Mouse (Mus musculus) heart, embryonic 14.5 days (tissue): ENCODE results near the gene Txlna. TPM values are rescaled to one million over a fixed set of nuclear protein-coding genes. Genes with fewer than 3 reads are reported as not detected.

Experiments
- ATAC-seq: fragments of 200-750 bp; cut with Nextera tagmentation; 2 replicates; pipeline ENCODE4 v1.8.0; 2017; ENCODE audit warnings: low read depth, moderate TSS enrichment; ENCODE audit not compliant: insufficient number of reproducible peaks, insufficient read depth, low FRiP score
- H3K27ac ChIP-seq, 2 experiments: fragments of 200-500 bp in 1 of 2; fragments of 300-500 bp in 1 of 2; sonication (generic) in 1 of 2; replicated peaks in 1 of 2; 2 replicates each; pipeline ENCODE4 v1.5.1; 2012 to 2014; ENCODE audit warnings: low read depth in 2 of 2, low read length in 2 of 2, control low read depth in 1 of 2, mild to moderate bottlenecking in 1 of 2, mixed read lengths in 1 of 2; ENCODE audit not compliant: control insufficient read depth in 1 of 2, insufficient read depth in 1 of 2
- H3K27me3 ChIP-seq: fragments of 300-500 bp; sonication (generic); 2 replicates; pipeline ENCODE4 v1.6.1; 2014; ENCODE audit warnings: mild to moderate bottlenecking, low read length, control low read depth; ENCODE audit not compliant: control insufficient read depth, insufficient read depth
- H3K36me3 ChIP-seq: fragments of 300-500 bp; sonication (generic); 2 replicates; pipeline ENCODE4 v1.6.1; 2014; ENCODE audit warnings: mild to moderate bottlenecking, control low read depth, low read length, mixed read lengths; ENCODE audit not compliant: control insufficient read depth, insufficient read depth
- H3K4me1 ChIP-seq, 2 experiments: fragments of 200-500 bp in 1 of 2; fragments of 300-500 bp in 1 of 2; sonication (generic) in 1 of 2; 2 replicates each; pipeline ENCODE4 v1.6.1; 2012 to 2014; ENCODE audit warnings: low read length in 2 of 2, control low read depth in 1 of 2, mixed read lengths in 1 of 2; ENCODE audit not compliant: control insufficient read depth in 2 of 2, insufficient read depth in 2 of 2
- H3K4me2 ChIP-seq: fragments of 300-500 bp; sonication (generic); 2 replicates; pipeline ENCODE4 v1.6.1; 2014; ENCODE audit warnings: mild to moderate bottlenecking, low read length
- H3K4me3 ChIP-seq, 2 experiments: fragments of 200-500 bp in 1 of 2; fragments of 300-500 bp in 1 of 2; sonication (generic) in 1 of 2; 2 replicates each; pipeline ENCODE4 v1.5.1; 2012 to 2014; ENCODE audit warnings: low read length in 2 of 2, mild to moderate bottlenecking in 2 of 2, control low read depth in 1 of 2, low read depth in 1 of 2, moderate library complexity in 1 of 2; ENCODE audit not compliant: control insufficient read depth in 1 of 2, insufficient read depth in 1 of 2
- H3K9ac ChIP-seq: fragments of 300-500 bp; sonication (generic); 2 replicates; pipeline ENCODE4 v1.6.1; 2014; ENCODE audit warnings: mild to moderate bottlenecking, low read length
- H3K9me3 ChIP-seq: fragments of 300-500 bp; sonication (generic); 2 replicates; pipeline ENCODE4 v1.6.1; 2016; ENCODE audit warnings: low read length, control low read depth; ENCODE audit not compliant: control insufficient read depth
- WGBS: fragments of 180-500 bp; shearing (Covaris S2); extraction: QIAGEN DNeasy Blood & Tissue Kit; methylation state at CpG from one replicate; pipeline ENCODE4 v1.1.7; 2014; 5-methylcytosine and 5-hydroxymethylcytosine counted together
- polyA plus RNA-seq: library from polyadenylated mRNA; unstranded; fragments of >200 nt; fragmentation: Nextera tagmentation; extraction: Ambion mirVana; gene quantifications from 2 replicates; pipeline ENCODE4 v1.2.1, GENCODE M21; 2014

Txlna gene
- polyA plus RNA-seq, 1 experiment from 2014 or later = 51.5 TPM

DNA sequence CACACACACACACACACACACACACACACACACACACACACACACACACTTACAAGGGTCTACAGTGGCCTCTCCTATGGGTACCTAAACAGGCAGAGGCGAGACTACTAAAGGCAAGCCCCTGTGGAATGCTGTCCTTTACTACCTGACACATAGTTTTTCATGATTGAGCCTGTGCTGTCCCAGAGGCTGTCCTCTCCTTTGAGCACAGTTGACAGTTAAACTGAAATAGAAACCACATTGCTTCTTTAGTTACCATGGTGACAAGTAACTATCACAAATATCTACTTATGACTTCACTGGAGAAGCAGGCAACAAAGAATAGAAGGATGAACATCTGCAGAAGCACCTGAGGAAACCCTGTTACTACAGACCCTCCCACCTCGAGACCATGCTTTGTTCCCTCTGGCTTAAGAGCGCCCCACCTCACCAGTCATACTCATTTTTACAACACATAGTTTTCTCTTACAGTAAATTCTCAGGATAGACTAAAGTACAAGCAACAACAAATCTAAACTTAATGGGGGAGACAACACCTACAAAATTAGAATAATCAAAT, 21.5 kb upstream of the Txlna start:
- no peak overlapping the region for H3K4me3 ChIP-seq
- H3K9me3 ChIP-seq = no peaks in the 10 kb centered on the region
- no peak overlapping the region for H3K4me2 ChIP-seq
- no peak overlapping the region for H3K27ac ChIP-seq
- no peaks in the 10 kb centered on the region for H3K4me1 ChIP-seq
- ATAC-seq = no peak
- H3K9ac ChIP-seq = no peak overlapping the region
- WGBS = 87% methylated on average over 3 of the region's 3 CpGs
- peaks cover 74% of the 10 kb centered on the region for H3K36me3 ChIP-seq
- H3K27me3 ChIP-seq = no peaks in the 10 kb centered on the region

DNA sequence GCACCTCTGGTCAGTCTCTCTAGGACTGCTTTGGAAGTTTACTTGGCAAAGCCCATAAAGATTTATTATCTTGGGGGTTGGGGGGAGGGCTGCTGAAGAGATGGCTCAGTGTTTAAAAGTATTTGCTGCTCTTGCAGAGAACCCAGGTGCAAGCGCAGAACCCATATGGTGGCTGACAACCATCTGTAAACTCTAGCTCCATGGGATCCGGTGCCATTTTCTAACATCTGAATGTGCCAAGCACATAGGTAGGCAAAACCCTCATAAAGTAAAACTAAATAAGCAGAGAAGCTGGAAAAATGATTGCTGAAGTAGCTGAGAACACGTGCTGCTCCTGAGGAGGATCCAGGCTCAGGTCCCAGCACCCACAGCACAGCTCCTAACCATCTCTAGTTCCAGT, 20.7 kb upstream of the Txlna start:
- peaks cover 74% of the 10 kb centered on the region for H3K36me3 ChIP-seq

DNA sequence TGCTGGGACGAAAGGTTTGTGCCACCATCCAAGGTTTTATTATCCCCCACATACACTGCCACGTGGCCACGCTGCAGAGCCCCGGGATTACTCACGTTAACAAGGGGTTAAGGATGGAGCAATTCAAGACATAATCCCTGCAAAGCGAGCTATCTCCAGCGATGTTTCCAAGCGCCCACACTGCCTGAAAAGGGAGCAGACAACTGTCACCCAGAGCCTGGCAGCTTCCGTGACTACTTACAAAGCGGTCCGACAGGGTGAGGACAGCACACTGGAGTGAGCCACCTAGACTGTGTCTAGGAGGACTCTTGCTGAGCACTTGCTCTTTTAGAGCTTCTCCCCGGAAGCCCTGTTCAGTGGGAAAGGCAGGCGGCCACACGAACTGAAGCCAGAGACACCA, 13.9 kb upstream of the Txlna start:
- H3K4me3 ChIP-seq = no peak overlapping the region
- no peaks in the 10 kb centered on the region for H3K9me3 ChIP-seq
- WGBS = 92% methylated on average over 14 of the region's 14 CpGs
- ATAC-seq = no peak
- H3K27ac ChIP-seq = no peak overlapping the region
- H3K4me1 ChIP-seq = no peaks in the 10 kb centered on the region
- H3K4me2 ChIP-seq = no peak overlapping the region
- no peaks in the 10 kb centered on the region for H3K27me3 ChIP-seq
- H3K9ac ChIP-seq = no peak overlapping the region
- peaks cover 97% of the 10 kb centered on the region for H3K36me3 ChIP-seq

More for the DNA sequence above, 20.7 kb upstream of the Txlna start:
- 90% methylated on average over 3 of the region's 3 CpGs for WGBS
- Histone ChIP-seq H3K4me1 (no peaks in the 10 kb centered on the region), H3K9ac (no peak overlapping the region), H3K4me3 (no peak overlapping the region), H3K27ac (no peak overlapping the region), H3K9me3 (no peaks in the 10 kb centered on the region), H3K27me3 (no peaks in the 10 kb centered on the region), H3K4me2 (no peak overlapping the region)
- ATAC-seq = no peak

DNA sequence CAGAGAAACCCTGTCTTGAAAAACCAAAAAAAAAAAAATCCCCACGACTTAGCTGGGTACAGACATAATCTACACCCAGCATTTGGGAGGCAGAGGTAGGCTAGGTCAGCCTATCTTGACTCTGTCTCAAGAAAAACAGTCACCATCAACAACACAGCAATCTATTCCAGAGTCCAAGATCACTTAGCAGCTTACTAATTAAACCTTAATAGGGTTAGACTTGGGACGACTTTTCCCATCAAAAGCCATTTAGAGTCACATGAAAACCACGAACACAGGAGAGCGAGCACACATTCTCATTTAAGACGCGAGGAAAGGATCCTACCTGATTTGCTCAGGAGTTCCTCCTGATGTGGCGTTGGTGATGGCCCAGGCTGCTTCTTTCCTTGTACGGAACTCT, 9.5 kb upstream of the Txlna start:
- Histone ChIP-seq H3K27me3 (no peaks in the 10 kb centered on the region), H3K4me2 (no peak overlapping the region), H3K9ac (no peak overlapping the region), H3K9me3 (no peaks in the 10 kb centered on the region), H3K36me3 (peaks cover 97% of the 10 kb centered on the region), H3K4me3 (no peak overlapping the region), H3K4me1 (no peaks in the 10 kb centered on the region), H3K27ac (no peak overlapping the region)
- no peak for ATAC-seq
- WGBS = 93% methylated on average over 8 of the region's 8 CpGs

GRCm38 (mm10) chr4:129648656-129649055, 7.8 kb upstream of the Txlna start:
- WGBS = 74% methylated on average over 1 of the region's 1 CpGs
- ATAC-seq = no peak
- peaks cover 92% of the 10 kb centered on the region for H3K36me3 ChIP-seq

DNA sequence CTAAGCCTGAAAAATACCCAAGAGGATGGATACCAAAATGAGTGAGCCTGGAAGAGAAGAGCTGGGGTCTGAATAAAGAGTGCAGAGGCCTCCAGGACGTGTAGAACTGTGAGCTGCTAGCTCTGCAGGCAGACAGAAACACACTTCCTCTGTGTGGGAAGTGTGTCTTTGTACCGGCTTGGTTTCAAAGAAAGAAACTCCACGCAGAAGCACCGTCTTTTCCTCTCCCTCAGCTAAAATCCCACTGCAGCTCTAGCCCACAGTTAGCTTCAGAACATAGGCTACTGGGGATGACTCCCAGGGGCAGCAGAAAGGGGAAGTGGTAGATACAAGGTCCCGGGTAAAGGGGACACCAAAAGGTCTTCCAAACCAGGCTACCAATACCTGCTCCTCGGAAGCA, 4.3 kb upstream of the Txlna start:
- Histone ChIP-seq H3K36me3 (peaks cover 60% of the 10 kb centered on the region), H3K9ac (no peak overlapping the region), H3K27me3 (no peaks in the 10 kb centered on the region), H3K4me1 (peaks cover 0 to 4% of the 10 kb centered on the region in 2 experiments; a peak in 1 of 4 replicates), H3K9me3 (no peaks in the 10 kb centered on the region), H3K4me3 (no peak overlapping the region), H3K4me2 (no peak overlapping the region), H3K27ac (no peak overlapping the region)
- 87% methylated on average over 6 of the region's 6 CpGs for WGBS
- no peak for ATAC-seq

More at GRCm38 (mm10) chr4:129648656-129649055, 7.8 kb upstream of the Txlna start:
- Histone ChIP-seq H3K27ac (no peak overlapping the region), H3K4me1 (no peaks in the 10 kb centered on the region), H3K27me3 (no peaks in the 10 kb centered on the region), H3K4me3 (no peak overlapping the region), H3K9me3 (no peaks in the 10 kb centered on the region), H3K4me2 (no peak overlapping the region), H3K9ac (no peak overlapping the region)

DNA sequence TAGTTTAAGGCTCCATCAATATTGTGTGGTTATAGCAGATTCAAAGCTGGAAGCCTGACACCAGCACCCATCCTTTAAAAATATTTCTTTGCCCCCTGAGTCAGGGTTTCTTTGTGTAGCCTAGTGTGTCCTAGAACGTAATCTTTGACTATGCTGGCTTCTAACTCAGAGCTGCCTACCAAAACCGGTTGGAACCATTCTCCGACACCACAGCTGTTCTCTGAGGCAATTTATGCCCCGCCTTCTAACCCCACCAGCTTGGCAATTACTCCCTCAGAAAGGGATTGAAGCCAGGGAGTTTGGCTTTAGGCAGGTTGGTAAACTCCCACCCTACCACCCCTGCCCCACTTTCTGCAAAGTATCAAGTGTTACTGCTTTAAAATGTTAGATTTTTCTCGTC, 891 bp upstream of the Txlna start:
- 57% methylated on average over 5 of the region's 5 CpGs for WGBS
- no peak overlapping the region for H3K4me3 ChIP-seq

DNA sequence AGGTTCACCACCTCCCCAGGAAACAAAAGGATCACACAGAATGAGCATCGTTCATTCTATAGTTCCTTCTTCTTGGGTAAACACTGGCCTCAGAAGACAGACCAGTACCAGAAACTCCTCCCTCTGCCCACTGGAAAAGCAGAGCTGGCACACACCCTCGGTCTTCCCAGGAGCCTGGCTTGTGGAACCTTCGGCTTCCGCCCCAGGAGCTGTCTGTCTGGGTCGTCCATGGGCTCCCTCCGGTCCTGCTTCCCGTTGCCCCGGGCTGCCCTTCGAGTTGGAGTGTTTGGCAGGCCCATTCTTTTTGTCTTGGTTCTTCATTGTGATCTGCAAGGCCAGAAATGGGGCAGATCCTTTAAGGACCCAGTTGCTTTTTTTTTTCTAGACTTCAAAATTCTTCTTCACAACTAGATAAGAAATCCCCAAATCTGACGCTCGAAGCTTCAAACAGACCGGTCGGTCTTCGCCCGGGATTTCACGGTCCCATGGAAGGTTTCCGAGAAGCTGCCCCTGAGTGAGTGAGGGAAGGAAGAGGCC, 696 bp downstream of the Txlna start:
- H3K9ac ChIP-seq = peak overlapping the region; percentile 82
- H3K36me3 ChIP-seq = peaks cover 50% of the 10 kb centered on the region
- H3K9me3 ChIP-seq = no peaks in the 10 kb centered on the region
- H3K4me2 ChIP-seq = peak overlapping the region; percentile 85
- peak overlapping the region; percentile 62 to 76 for H3K4me3 ChIP-seq
- ATAC-seq = no peak
- 8% methylated on average over 17 of the region's 17 CpGs for WGBS
- peak overlapping the region; percentile 89 to 93 for H3K27ac ChIP-seq
- H3K4me1 ChIP-seq = peaks cover 2 to 21% of the 10 kb centered on the region in 2 experiments; a peak in 3 of 4 replicates
- no peaks in the 10 kb centered on the region for H3K27me3 ChIP-seq

More for the DNA sequence above, 891 bp upstream of the Txlna start:
- Histone ChIP-seq H3K4me1 (peaks cover 2 to 21% of the 10 kb centered on the region in 2 experiments; a peak in 3 of 4 replicates), H3K27me3 (no peaks in the 10 kb centered on the region), H3K36me3 (peaks cover 50% of the 10 kb centered on the region), H3K9ac (peak overlapping the region; percentile 82; the same call in 1 of the 2 replicates), H3K4me2 (peak overlapping the region; percentile 85), H3K9me3 (no peaks in the 10 kb centered on the region), H3K27ac (no peak overlapping the region)
- ATAC-seq = no peak
